Mouse (Mus musculus): ENCODE measurements at regions not wholly inside any gene's neighbourhood (a gene's known extent, or its start where the extent isn't known, plus 50 kb on each side); places are given as distances from the start of the nearest gene placed in this dataset.

GRCm38 (mm10) chr3:74483741-74484140 lies 681.1 kb downstream of the Zbbx start:
- no peak for TF ChIP-seq POLR2A (IDR thresholded peaks at IDR 0.05; ENCODE audit: extremely low read depth, insufficient read depth, low read length)
- no peak for TF ChIP-seq CTCF (IDR thresholded peaks at IDR 0.05; ENCODE audit: low read depth, low read length)

Data from liver, adult 2 months (tissue).